Mouse (Mus musculus) C2C12 (cell line): ENCODE data around the gene Znrf3. TPM values are rescaled to one million over a fixed set of nuclear protein-coding genes. Genes with fewer than 3 reads are reported as not detected.

Experiments
- H3K27me3 ChIP-seq: one replicate; pipeline ENCODE4 v1.6.1; 2011; ENCODE audit not compliant: control insufficient read depth, insufficient read depth, insufficient read length
- H3K36me3 ChIP-seq: one replicate; pipeline ENCODE4 v1.6.1; 2011; ENCODE audit not compliant: control insufficient read depth, insufficient read depth
- H3K4me3 ChIP-seq: one replicate; pipeline ENCODE4 v1.5.1; 2011; ENCODE audit warnings: mild to moderate bottlenecking, control low read depth; ENCODE audit not compliant: poor library complexity, insufficient read depth, severe bottlenecking
- H3K79me2 ChIP-seq: one replicate; pipeline ENCODE4 v1.6.1; 2011; ENCODE audit not compliant: control insufficient read depth, insufficient read depth
- H3K79me3 ChIP-seq: one replicate; pipeline ENCODE4 v1.6.1; 2011; ENCODE audit warnings: low read depth, control low read depth
- H3ac ChIP-seq: one replicate; pipeline ENCODE3; 2011; ENCODE audit warnings: low read depth; ENCODE audit not compliant: control insufficient read depth, insufficient read length
- CEBPB ChIP-seq: IDR thresholded peaks from one replicate; pipeline ENCODE4 v1.6.1; 2011; ENCODE audit warnings: low read depth, mild to moderate bottlenecking, control low read depth, moderate library complexity
- CTCF ChIP-seq: IDR thresholded peaks from one replicate; pipeline ENCODE4 v1.5.1; 2011; ENCODE audit not compliant: control insufficient read depth, insufficient read depth, insufficient read length
- FOSL1 ChIP-seq: IDR thresholded peaks from one replicate; pipeline ENCODE4 v1.8.0; 2011; ENCODE audit warnings: mild to moderate bottlenecking, low read length; ENCODE audit not compliant: poor library complexity, insufficient read depth, severe bottlenecking
- MAX ChIP-seq: IDR thresholded peaks from one replicate; pipeline ENCODE4 v1.6.1; 2011; ENCODE audit warnings: mild to moderate bottlenecking, control low read depth
- MYOD1 ChIP-seq: IDR thresholded peaks from one replicate; pipeline ENCODE4 v1.6.1; 2011; ENCODE audit warnings: low read depth; ENCODE audit not compliant: control insufficient read depth, insufficient read length
- MYOG ChIP-seq: IDR thresholded peaks from one replicate; pipeline ENCODE4 v1.6.1; 2011; ENCODE audit not compliant: control insufficient read depth, insufficient read length; ENCODE audit errors: extremely low read depth
- USF1 ChIP-seq: IDR thresholded peaks from one replicate; pipeline ENCODE4 v1.6.1; 2011; ENCODE audit warnings: low read depth, mild to moderate bottlenecking, control low read depth, moderate library complexity
- polyA plus RNA-seq: library from polyadenylated mRNA; unstranded; fragments of >200 nt; fragmentation: generic; extraction: Trizol; gene quantifications from one replicate; pipeline ENCODE4 v1.2.1, GENCODE M21; 2012; ENCODE audit warnings: missing spikeins

The Znrf3 gene
- polyA plus RNA-seq, 1 experiment = 4.0 TPM

DNA sequence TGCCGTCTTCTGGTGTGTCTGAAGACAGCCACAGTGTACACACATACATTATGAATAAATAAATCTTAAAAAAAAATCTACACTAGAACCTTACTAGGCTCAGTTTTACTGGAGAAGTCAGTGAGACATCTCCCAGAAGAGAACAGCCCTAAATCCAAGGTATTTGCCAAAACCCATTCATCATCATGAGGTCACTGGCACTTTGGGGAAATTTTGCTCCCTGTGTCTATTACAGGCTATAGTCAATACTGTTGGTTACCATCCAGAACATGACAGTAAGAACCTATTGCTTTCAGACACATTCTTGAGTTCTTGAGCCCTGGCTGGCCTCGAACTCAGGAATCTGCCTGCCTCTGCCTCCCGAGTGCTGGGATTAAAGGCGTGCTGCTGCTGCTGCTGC, 113.8 kb downstream of the Znrf3 start:
- H3K4me3 ChIP-seq = no peak overlapping the region
- H3K79me3 ChIP-seq = no peaks in the 10 kb centered on the region
- TF ChIP-seq FOSL1 (no peak), MYOG (no peak), MYOD1 (no peak), USF1 (no peak), MAX (no peak), CTCF (no peak)
- H3K27me3 ChIP-seq = no peaks in the 10 kb centered on the region
- H3K36me3 ChIP-seq = peaks cover 9% of the 10 kb centered on the region
- H3K79me2 ChIP-seq = no peaks in the 10 kb centered on the region
- H3ac ChIP-seq = no peak overlapping the region

DNA sequence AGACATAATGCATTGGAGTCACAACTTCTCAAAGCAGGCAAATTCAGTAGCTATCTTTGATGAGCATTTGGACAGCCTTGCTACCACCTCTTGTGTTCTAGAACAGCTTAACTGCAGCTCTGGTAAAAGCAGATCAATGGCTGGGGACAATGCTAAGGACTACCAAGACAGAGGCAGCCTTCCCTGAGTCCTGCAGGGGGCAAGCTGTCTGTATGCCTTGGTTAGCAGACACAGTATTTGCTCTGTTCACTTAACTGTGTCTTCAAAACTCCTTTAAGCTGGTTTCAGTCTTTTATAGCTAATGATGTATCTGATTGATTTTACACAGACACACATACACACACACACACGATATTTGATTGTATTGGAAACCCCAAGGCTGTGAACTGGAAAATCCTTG, 117.0 kb downstream of the Znrf3 start:
- H3K27me3 ChIP-seq = no peaks in the 10 kb centered on the region
- H3K36me3 ChIP-seq = peaks cover 9% of the 10 kb centered on the region
- no peak overlapping the region for H3K4me3 ChIP-seq
- H3K79me3 ChIP-seq = no peaks in the 10 kb centered on the region
- H3ac ChIP-seq = no peak overlapping the region
- H3K79me2 ChIP-seq = no peaks in the 10 kb centered on the region
- TF ChIP-seq MAX (no peak), MYOG (no peak), FOSL1 (no peak), USF1 (no peak), CEBPB (no peak), MYOD1 (no peak), CTCF (no peak)

DNA sequence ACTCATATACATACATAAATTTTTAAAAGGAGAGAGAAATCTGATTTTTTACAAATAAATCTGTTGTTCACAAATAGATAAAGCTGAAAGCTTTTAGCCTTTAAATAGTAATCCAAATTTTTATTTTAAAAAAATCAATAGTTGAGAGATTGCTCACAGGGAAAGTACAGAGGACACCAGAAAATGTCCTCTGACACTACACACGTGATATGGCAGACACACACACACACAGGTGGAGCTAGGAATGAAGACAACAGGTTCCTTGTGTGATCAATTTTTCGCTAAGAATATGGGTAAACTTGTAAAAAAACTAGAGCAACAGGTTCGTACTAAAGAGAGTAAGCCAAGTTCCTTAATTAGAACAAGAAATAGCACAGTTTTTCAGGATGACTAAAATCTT, 118.4 kb downstream of the Znrf3 start:
- H3K79me3 ChIP-seq = no peaks in the 10 kb centered on the region
- no peak overlapping the region for H3K4me3 ChIP-seq
- H3ac ChIP-seq = no peak overlapping the region
- TF ChIP-seq CTCF = no peak
- TF ChIP-seq MYOD1 = no peak
- no peak for TF ChIP-seq USF1
- no peak for TF ChIP-seq FOSL1
- TF ChIP-seq MYOG = no peak
- TF ChIP-seq CEBPB = no peak
- TF ChIP-seq MAX = no peak
- peaks cover 5% of the 10 kb centered on the region for H3K36me3 ChIP-seq
- no peaks in the 10 kb centered on the region for H3K79me2 ChIP-seq
- no peaks in the 10 kb centered on the region for H3K27me3 ChIP-seq

DNA sequence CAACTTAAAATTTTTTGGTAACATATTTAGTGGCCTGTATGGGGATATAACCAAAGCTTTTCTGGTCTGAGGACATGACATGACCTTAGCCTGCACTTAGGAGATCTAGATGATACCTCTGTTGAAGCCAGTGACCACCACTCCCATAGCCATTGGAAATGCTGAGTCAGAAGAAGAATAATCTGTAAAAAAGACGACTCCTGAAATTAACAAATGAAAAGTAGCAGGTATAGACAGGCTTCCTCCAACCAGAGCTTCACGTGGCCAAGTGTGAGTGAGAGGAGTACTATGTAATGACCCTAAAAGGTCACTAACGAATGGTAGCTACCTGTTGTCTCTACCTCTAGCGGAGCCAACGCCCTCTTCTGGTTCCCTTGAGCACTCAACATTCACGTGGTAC, 119.4 kb downstream of the Znrf3 start:
- H3ac ChIP-seq = no peak overlapping the region
- peaks cover 5% of the 10 kb centered on the region for H3K36me3 ChIP-seq
- no peaks in the 10 kb centered on the region for H3K27me3 ChIP-seq
- no peak for TF ChIP-seq CEBPB
- TF ChIP-seq MYOD1 = no peak
- no peak for TF ChIP-seq USF1
- TF ChIP-seq FOSL1 = no peak
- no peak overlapping the region for H3K4me3 ChIP-seq
- H3K79me3 ChIP-seq = no peaks in the 10 kb centered on the region
- no peaks in the 10 kb centered on the region for H3K79me2 ChIP-seq

DNA sequence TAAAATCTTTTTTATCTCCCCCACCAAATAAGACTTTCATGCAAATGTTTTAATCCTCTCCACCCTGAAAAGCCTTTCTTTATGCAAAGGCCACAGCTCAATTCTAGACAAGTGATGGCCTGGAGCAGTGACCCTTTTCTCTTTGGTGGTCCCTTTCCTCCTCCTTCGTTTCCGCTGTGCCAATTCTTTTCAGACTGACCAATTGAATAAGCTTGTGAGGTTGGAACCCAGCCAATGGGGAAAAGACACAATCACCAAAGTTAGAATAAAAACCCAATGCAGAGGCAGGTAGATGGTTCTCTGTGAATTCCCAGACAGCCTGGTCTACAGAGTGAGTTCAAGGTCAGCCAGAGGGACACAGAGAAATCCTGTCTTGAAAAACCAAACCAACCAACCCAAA, 120.4 kb downstream of the Znrf3 start:
- TF ChIP-seq MYOD1 = no peak
- no peak for TF ChIP-seq CEBPB
- no peak for TF ChIP-seq CTCF
- no peak for TF ChIP-seq MYOG
- TF ChIP-seq MAX = no peak
- TF ChIP-seq USF1 = no peak
- TF ChIP-seq FOSL1 = no peak
- no peak overlapping the region for H3K4me3 ChIP-seq
- H3ac ChIP-seq = no peak overlapping the region

DNA sequence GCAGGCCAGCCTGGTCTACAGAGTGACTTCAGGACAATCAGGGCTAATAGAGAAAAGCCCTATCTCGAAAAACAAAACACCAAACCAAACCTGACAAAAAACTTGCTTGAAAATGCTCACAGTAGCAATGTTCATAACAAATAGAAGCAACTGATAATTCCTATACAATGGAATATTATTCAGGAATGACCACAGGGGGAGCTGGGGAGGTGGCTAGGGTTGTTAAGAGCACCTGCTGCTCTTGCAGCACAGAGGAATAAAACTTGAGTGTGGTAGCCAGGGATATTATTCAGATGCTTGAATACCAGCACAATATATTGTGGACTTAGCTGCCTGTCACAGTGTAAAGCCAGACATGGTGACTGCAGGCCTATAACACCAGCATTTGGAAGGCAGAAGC, 123.0 kb downstream of the Znrf3 start:
- no peaks in the 10 kb centered on the region for H3K27me3 ChIP-seq
- no peak overlapping the region for H3ac ChIP-seq
- TF ChIP-seq MAX = no peak
- no peak for TF ChIP-seq USF1
- no peaks in the 10 kb centered on the region for H3K79me3 ChIP-seq
- no peak overlapping the region for H3K4me3 ChIP-seq
- no peaks in the 10 kb centered on the region for H3K36me3 ChIP-seq
- no peaks in the 10 kb centered on the region for H3K79me2 ChIP-seq

More for the DNA sequence above, 120.4 kb downstream of the Znrf3 start:
- Histone ChIP-seq H3K79me2 (no peaks in the 10 kb centered on the region), H3K79me3 (no peaks in the 10 kb centered on the region), H3K36me3 (peaks cover 5% of the 10 kb centered on the region), H3K27me3 (no peaks in the 10 kb centered on the region)
